Comparison of ENCODE assay signal across 13 mouse cellular contexts in genomic region chr5:85992805-85993721, GRCm38 (mm10).
DNase-seq lines count a peak whose midpoint lies in the region; ATAC-seq lines count a peak whose summit lies in the region.
"Had no signal": no experiment of that assay in that cellular context is flagged by ENCODE, and none has a peak within 500 bp of the region (broad histone marks: within the 10 kb centered on the region; RNA-seq: fewer than 3 reads in every experiment).

No protein-coding gene starts in this region.

- no peak for DNase-seq in hindbrain, embryonic 11.5 days (ENCODE audit: low spot score)
- no peak for DNase-seq in hindbrain, embryonic 10.5 days (ENCODE audit: low spot score)
- no peak for DNase-seq in lung, postnatal 25 days (ENCODE audit: low spot score)
- DNase-seq in thymus, postnatal 10 days (ENCODE audit: low spot score in 2 of 2): no peak
- no peak for DNase-seq in cerebellum, postnatal 4 days (ENCODE audit: low spot score in 2 of 2)
- DNase-seq: cerebellum, adult 9-11 months; heart, postnatal 14 days; kidney, postnatal 14 days had no signal

- H3K9ac ChIP-seq in hindbrain, embryonic 11.5 days (ENCODE audit: low read depth, low read length): no peak overlapping the region
- H3K9ac ChIP-seq in lung, embryonic 16.5 days (ENCODE audit: low read length): no peak overlapping the region
- no peak overlapping the region for H3K9ac ChIP-seq in embryonic facial prominence, embryonic 13.5 days
- no peak overlapping the region for H3K9ac ChIP-seq in hindbrain, embryonic 13.5 days

- H3K27ac ChIP-seq in hindbrain, embryonic 11.5 days (ENCODE audit: low read depth, low read length): no peak overlapping the region
- H3K27ac ChIP-seq in hindbrain, embryonic 10.5 days: no peak overlapping the region
- H3K27ac ChIP-seq in lung, embryonic 16.5 days (ENCODE audit: low read length): no peak overlapping the region
- H3K27ac ChIP-seq in embryonic facial prominence, embryonic 13.5 days: no peak overlapping the region
- H3K27ac ChIP-seq in hindbrain, embryonic 13.5 days: no peak overlapping the region
- H3K27ac ChIP-seq: heart, embryonic 10.5 days had no signal

- 91% methylated on average over 4 of the region's 4 CpGs for WGBS in hindbrain, embryonic 11.5 days
- WGBS in hindbrain, embryonic 10.5 days: 90% methylated on average over 4 of the region's 4 CpGs
- 74% methylated on average over 4 of the region's 4 CpGs for WGBS in lung, embryonic 16.5 days
- 80% methylated on average over 4 of the region's 4 CpGs for WGBS in embryonic facial prominence, embryonic 13.5 days
- 89% methylated on average over 4 of the region's 4 CpGs for WGBS in hindbrain, embryonic 13.5 days

- H3K4me1 ChIP-seq in hindbrain, embryonic 11.5 days (replicated peaks; ENCODE audit: control insufficient read depth, insufficient read depth, low read length): no peaks in the 10 kb centered on the region
- no peaks in the 10 kb centered on the region for H3K4me1 ChIP-seq in hindbrain, embryonic 10.5 days (replicated peaks)
- H3K4me1 ChIP-seq in lung, embryonic 16.5 days (replicated peaks; ENCODE audit: control insufficient read depth, insufficient read depth, low read length): no peaks in the 10 kb centered on the region
- no peaks in the 10 kb centered on the region for H3K4me1 ChIP-seq in embryonic facial prominence, embryonic 13.5 days
- no peaks in the 10 kb centered on the region for H3K4me1 ChIP-seq in hindbrain, embryonic 13.5 days (replicated peaks)
- H3K4me1 ChIP-seq: heart, embryonic 10.5 days had no signal

- no peak overlapping the region for H3K4me2 ChIP-seq in hindbrain, embryonic 11.5 days (replicated peaks; ENCODE audit: low read depth, low read length)
- no peak overlapping the region for H3K4me2 ChIP-seq in lung, embryonic 16.5 days (ENCODE audit: low read depth, low read length)
- H3K4me2 ChIP-seq in embryonic facial prominence, embryonic 13.5 days: no peak overlapping the region
- H3K4me2 ChIP-seq in hindbrain, embryonic 13.5 days: no peak overlapping the region

- no peaks in the 10 kb centered on the region for H3K36me3 ChIP-seq in hindbrain, embryonic 11.5 days (ENCODE audit: control insufficient read depth, insufficient read depth, low read length)
- no peaks in the 10 kb centered on the region for H3K36me3 ChIP-seq in hindbrain, embryonic 10.5 days
- no peaks in the 10 kb centered on the region for H3K36me3 ChIP-seq in lung, embryonic 16.5 days (ENCODE audit: control insufficient read depth, insufficient read depth, low read length)
- H3K36me3 ChIP-seq in embryonic facial prominence, embryonic 13.5 days: no peaks in the 10 kb centered on the region
- no peaks in the 10 kb centered on the region; the same call in 1 of the 2 replicates for H3K36me3 ChIP-seq in hindbrain, embryonic 13.5 days
- H3K36me3 ChIP-seq: heart, embryonic 10.5 days had no signal

- H3K9me3 ChIP-seq in hindbrain, embryonic 11.5 days (ENCODE audit: control insufficient read depth, low read length): no peaks in the 10 kb centered on the region
- no peaks in the 10 kb centered on the region for H3K9me3 ChIP-seq in hindbrain, embryonic 10.5 days
- H3K9me3 ChIP-seq in lung, embryonic 16.5 days (ENCODE audit: control insufficient read depth, low read length): no peaks in the 10 kb centered on the region
- H3K9me3 ChIP-seq in embryonic facial prominence, embryonic 13.5 days: no peaks in the 10 kb centered on the region
- H3K9me3 ChIP-seq in hindbrain, embryonic 13.5 days: no peaks in the 10 kb centered on the region
- H3K9me3 ChIP-seq: heart, embryonic 10.5 days had no signal

- peak; percentile 57; the same call in 1 of the 2 replicates for ATAC-seq in hindbrain, embryonic 11.5 days (ENCODE audit: low FRiP score)
- peak; percentile 15; the same call in 1 of the 2 replicates for ATAC-seq in lung, embryonic 16.5 days (ENCODE audit: low read depth)
- 0 out of 2 replicates have a peak, but pooled peaks have one; percentile 49 for ATAC-seq in embryonic facial prominence, embryonic 13.5 days (ENCODE audit: insufficient number of reproducible peaks, insufficient read depth, low FRiP score, low TSS enrichment, low read depth)
- peak; percentile 54; the same call in 1 of the 2 replicates for ATAC-seq in hindbrain, embryonic 13.5 days (ENCODE audit: low FRiP score)
- ATAC-seq: intestine, postnatal 0 days had no signal

- no peaks in the 10 kb centered on the region for H3K27me3 ChIP-seq in hindbrain, embryonic 11.5 days (ENCODE audit: control insufficient read depth, insufficient read depth, low read length)
- no peaks in the 10 kb centered on the region for H3K27me3 ChIP-seq in hindbrain, embryonic 10.5 days (ENCODE audit: insufficient read depth, poor library complexity, severe bottlenecking)
- H3K27me3 ChIP-seq in lung, embryonic 16.5 days (ENCODE audit: control insufficient read depth, insufficient read depth, low read depth, low read length): no peaks in the 10 kb centered on the region
- no peaks in the 10 kb centered on the region for H3K27me3 ChIP-seq in embryonic facial prominence, embryonic 13.5 days
- H3K27me3 ChIP-seq in hindbrain, embryonic 13.5 days: no peaks in the 10 kb centered on the region

- no peak overlapping the region for H3K4me3 ChIP-seq in hindbrain, embryonic 11.5 days (ENCODE audit: low read depth, low read length)
- H3K4me3 ChIP-seq in hindbrain, embryonic 10.5 days: no peak overlapping the region
- no peak overlapping the region for H3K4me3 ChIP-seq in lung, embryonic 16.5 days (ENCODE audit: low read length)
- H3K4me3 ChIP-seq in embryonic facial prominence, embryonic 13.5 days: no peak overlapping the region
- H3K4me3 ChIP-seq in hindbrain, embryonic 13.5 days: no peak overlapping the region
- H3K4me3 ChIP-seq: heart, embryonic 10.5 days had no signal
